Mouse (Mus musculus) T-helper 1 cell (primary cell): ENCODE results near the gene Erh.

Experiments
- in situ Hi-C: fragments of 300-600 bp; cut with MboI, MseI; formaldehyde crosslinking; loops from one replicate; pipeline ENCODE4 v1.15.1; 2025; ENCODE audit warnings: high pct_unique_total_duplicates

The Erh gene

DNA sequence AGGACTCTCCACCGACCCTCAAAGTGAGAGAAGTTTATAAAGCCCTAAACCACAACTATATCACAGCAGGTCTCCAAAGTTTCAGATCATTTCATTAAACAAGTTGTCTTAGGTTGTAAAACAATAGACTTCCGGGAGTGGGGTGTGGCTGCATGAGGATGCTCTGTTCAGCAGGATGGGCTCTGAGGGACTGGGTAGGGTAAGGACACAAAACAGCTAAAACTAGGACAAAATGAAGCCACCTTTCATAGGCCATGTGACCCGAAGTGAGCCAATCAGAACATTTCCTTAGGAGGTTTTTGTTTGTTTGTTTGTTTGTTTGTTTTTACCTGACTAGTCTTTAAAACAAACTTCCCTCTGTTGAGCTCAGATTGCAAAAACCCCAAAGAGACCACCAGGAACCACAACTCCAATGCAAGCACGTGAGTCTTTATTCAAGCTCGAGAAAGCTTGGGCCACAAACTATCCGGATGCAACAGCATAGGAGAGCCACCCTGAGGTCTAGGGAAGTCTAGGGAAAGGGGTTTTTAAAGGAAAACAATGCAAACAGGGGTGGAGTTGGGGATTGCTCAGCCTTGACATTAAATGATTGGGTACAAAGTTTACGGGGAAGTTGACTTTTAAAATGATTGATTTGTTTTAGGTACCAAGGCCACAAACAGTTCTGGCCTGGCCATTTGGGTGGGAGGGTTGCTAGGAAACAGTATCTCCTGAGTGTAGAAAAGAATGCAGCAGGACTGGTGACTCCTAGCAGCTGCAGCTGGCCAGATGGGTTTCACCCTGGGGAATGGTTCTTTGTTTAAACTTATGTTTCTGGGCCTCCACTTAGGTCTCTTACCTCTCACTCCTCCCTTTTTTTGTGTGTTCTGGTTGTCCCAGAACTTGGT is 28.5 kb downstream of the Erh start:
- in situ Hi-C loops = no loop called here

DNA sequence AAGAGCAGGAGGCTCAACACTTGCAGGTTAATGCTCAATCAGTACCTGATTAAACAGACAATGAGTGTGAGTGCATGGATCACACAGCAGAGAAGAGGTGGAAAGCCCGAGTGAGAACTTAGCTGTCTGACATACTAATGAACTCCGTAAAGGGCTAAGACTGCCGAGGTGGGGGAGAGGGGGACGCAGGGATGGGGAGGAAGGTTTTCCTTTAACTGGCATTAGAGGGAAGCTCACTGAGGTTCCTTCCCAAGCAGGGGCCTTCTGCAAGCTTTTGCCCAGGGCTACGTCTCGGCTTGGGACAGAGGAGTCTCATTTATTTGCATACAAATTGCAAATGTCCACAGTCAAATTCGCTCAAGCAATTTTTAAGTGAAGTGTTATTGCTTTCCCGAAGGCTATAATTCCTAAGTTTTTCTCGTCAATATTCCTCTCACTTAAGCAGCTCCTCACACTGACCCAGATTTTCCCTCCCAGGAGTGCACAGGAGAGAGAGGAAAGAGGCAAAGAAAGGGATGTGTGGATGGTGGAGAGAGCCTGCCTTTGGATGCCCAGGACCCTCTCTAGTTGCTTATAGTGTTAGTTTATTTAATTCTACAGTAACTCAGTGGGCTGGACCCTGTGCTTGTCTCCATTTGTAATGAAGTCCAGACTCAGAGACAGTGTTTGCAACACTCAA is 31.9 kb downstream of the Erh start:
- in situ Hi-C loops = no loop called here

DNA sequence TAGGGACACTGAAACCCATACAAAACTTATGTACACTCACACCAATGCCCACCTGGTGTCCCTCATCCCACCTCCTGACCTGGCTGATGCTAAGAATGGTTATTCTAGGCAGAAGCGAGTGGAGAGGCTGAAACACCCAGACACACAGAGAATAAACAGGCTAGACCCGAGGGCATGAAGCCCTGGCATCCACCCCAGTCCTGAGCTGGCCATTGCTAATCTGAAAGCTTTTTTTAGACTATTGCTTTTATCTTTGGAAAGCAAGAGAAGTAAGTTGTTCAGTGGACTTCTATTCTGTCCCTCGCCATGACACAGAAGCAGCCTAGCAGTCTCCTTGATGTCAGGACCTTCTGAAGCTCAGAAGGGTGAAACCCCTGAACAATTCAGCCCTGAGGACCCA is 34.2 kb downstream of the Erh start:
- in situ Hi-C loops = no loop called here

DNA sequence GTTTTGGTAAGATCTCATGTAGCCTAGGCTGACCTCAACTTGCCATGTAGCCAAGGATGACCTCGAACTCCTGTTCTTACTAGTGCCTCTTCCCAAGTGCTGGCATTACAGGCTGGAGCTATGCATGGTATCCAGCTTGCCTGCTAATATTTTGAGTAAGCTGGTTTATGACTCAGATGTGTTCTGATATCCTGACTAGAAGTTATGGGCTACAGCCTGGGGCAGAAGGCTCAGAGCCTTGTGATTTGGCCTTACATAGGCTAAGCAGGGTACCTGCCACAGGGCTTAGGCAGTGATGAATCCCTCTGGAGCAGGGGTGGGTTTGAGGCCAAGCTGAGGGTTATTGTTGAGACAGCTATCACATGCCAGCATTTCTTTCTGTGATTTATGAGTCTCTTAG is 35.6 kb downstream of the Erh start:
- in situ Hi-C loops = no loop called here

DNA sequence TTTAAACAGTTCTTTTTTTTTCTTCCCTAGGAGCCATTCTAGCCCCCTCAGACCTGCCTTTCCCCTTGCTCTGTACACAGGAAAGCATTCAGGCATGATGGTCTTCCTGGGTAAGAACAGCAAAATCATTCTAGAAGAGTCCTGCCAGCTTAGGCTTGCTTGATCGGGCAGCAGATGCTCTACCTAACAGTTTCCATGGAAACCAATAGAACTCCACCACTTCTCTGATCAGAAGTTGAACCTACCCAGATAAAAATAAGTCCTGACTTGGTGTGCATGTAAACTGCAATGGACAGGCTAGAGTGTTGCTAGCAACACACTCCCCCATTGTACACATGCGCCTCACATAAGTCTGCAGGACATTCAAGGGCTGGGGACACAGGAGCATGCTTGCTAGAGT is 39.9 kb downstream of the Erh start:
- in situ Hi-C loops = no loop called here

DNA sequence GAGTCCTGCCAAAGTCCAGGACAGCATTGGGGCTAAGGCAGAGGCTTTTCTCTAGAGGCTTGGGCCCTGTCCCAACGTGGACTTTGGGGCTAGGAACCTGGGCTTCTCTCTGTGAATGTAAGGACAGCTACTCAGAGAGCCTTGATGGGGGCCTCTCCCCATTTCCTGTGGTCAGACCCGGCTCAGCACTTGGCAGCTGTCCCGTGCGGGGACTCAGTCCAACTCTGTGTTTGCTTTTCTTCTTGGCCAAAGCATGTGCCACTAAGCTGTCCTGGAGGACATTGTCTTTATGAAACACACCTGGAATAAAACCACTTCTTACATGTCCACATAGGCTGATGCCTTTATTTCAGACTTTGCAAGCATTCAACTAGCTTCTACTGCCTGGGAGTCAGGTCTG is 40.6 kb downstream of the Erh start:
- in situ Hi-C loops = no loop called here

DNA sequence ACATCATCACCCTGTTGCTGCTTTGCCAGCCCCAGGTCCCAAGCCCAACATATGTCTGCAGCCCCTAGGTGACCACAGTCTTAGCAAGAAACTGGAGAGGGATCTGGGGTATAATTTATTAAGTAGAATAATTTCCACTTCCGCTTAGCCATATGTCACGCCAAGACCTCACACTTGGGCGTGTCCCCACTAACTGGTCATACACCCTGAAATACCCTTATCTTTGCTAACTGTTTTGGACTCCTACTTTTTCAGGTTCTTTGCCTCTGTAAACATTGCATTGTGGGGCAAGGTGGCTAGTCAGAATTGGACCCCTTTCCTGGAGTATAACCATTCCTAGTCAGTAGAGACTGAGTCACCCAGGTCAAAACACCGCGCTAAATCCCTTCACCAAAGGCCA is 41.7 kb downstream of the Erh start:
- in situ Hi-C loops = no loop called here

DNA sequence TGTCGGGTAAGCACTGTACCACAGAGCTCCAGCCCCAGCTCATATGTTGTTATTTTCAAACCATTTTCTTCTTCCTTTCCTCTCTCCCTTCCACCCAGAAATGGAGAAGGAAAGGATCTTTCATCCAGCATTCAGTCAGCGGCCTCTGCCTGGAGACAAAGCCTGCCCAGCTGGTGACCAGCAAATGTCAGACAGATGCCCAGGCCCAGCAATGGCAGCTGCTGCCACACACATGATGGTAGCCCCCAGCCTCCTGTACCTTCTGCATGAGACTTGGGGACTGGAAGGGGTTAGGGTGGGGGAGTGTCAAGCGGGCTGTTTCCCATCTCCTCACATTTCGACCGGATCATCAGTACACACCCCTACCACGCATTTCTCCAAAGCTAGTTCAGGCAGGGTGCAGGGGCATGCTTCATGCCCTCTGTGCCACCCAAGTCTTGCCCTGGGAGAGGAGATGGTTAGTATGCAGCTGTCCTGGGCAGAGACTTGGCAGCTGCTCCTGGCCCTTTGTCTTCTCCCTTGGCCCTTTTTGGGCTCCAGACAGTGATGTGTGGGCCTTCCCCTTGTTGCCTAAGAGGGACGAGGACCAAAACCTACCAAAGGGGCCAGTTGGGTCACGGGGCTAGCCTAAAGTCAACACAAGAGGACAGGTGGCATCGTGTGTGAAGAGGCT is 42.4 kb downstream of the Erh start:
- in situ Hi-C loops = no loop called here

DNA sequence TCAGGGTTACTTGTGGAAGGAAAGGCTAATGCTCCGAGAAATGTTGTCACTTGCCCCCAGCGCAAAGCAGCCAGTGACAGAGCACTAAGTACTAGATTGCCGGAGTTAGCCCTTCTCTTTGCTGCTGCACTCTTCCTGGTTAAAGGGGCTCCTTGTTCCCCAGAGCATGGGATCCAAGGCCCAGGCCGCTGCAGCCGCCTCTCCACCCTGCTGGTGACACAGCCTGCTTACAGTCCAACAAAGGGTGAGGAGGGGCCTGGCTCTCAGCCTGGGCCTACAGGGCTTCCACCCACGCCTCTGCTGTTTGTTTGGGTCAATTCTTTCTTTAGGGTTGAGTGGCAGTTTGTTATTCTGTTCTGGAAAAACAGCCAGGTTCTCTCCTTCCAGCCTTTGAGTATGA is 45.4 kb downstream of the Erh start:
- in situ Hi-C loops = no loop called here

DNA sequence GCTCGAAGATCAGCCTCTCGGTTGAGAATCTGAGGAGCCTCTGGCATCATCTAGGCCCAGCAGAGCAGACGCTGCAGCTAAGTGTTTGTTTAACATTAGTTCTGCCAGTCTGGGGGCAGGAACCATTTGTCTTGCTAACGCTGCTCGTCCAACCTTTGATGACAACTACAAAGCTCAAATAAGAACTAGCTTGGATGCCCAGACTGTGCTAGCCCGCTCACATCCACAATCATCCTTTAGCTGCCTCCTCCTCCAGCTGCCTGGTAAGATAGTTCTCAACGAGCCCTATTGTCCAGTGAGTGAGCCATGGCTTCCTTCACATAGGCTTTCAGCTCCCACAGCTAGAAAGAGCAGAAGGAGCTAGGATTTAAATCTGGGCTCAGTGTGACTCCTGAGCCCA is 45.9 kb downstream of the Erh start:
- in situ Hi-C loops = no loop called here

DNA sequence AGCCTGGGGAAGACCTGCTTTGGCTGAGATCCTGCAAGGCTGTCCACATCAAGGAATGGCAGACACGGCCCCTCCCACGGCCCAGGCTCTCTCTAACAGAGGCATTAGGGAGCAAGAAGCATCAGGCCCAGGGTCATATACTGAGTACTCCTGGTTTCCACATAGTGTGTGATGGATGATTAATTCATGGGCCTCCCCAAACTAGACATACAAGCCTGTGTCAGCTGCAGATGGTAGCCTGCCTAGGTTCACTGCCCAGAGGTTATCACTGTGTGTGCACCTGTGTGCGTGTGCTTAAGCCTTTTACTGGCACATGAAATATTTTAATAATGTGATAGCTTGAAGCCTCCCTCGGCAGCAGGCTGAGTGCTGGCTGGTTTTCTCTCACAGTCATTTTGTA is 48.2 kb downstream of the Erh start:
- in situ Hi-C loops = no loop called here

DNA sequence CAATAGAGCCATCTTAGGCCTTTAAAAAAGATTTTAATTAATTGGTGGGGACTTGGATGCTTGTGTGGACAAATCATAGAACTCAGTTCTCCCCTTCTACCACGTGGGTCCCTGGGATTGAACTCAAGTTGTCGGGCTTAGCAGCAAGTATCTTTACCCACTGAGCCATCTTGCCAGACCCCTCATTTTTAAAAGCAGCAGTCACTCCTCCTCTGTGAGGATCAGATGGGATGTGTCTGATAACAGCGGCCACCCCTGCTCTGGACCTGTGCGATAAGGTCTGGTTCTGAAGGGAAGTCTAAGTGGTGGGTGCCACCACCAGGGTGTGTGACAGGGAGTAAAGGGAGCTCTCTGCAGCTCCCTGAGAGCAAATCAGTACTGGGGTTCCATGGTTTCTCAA is 48.6 kb downstream of the Erh start:
- in situ Hi-C loops = no loop called here

DNA sequence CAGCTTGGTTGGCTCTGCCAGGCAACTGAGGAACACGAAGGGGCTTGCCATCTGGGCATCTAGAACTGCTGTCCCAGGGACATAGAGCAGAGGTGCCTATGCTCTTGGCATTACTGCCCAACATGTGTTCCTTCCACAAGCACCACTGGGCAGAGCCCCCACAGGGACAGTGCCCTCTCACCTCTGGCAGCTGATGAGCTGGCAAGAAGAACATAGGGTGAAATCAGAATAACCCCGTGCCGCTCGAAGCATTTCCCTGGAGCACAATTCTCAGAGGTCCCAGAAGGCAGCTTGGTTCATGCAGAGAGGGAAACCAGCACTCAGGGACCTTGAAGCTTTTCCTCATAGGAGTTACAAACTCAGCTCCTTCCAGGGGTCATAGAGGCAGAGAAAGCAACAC is 49.4 kb downstream of the Erh start:
- in situ Hi-C loops = no loop called here

DNA sequence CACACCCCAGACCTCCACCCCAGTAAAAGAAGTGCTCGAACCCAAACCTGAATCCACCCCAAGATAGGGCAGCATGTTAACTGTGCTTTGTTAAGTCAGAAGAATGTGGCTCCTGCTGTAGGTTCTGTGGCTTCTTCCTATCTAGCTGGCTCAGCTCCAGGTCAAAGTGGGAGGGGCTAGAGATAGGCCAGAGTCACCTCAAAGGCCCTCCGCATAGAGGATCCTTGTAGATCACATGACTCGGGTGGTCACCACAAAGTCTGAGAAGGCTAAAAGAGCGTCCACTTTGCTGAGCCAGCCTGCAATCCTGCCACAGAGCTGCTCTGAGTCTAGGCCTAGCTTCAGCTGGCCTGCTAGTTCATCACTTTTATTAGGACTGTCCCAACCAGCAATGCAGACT is 50.0 kb downstream of the Erh start:
- in situ Hi-C loops = no loop called here

DNA sequence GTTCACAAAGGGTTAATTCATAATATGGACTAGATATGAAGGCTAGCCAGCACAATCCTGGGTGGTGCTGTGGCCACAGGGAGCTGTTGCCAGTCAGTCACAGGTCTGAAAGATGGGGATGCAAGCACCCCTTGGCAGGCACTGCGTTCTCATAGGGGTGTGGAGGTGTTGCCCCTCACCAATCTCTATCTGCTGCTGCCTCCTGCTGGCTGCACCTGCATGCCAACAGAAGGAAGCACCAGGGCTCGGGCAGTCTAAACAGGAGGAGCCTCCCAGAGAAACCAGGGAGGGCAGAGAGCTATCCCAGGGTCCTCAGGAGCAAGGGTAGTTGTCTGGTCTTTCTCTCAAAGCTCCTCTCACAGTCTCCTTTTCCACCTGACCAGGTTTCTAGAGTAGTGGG is 59.2 kb downstream of the Erh start:
- in situ Hi-C loops = no loop called here
